Mouse (Mus musculus): Measurements from ENCODE around the gene Dyrk3. TPM values are rescaled to one million over a fixed set of nuclear protein-coding genes. Genes with fewer than 3 reads are reported as not detected.
A peak's percentile ranks its signal among the peaks of the same experiment; 100 is the strongest.

Gene Dyrk3
- polyA plus RNA-seq, 1 experiment from 2014 or later = 4.3 TPM

DNA sequence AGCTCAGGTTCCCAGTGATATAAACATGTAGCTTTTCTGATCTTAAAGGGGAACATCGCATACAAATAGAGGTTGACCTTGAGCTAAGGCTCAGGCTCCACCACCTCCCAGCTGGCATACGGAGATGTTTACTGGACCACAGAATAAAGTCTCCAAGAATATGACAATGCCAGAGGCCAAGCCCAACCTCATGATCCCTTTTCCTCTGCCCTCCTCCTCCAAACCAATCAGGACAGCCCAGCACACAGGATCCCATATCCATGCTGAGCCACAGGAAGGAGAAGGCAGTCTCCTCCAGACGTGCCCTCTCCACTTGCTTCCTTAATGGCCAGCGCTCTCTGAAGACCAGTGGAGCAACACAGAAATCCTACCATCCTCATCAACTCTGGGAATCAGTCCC lies 47.3 kb downstream of the Dyrk3 start:
- no peak overlapping the region; the same call in 1 of the 2 replicates for H3K27ac ChIP-seq (ENCODE audit: low read depth)
- DNase-seq = no peak
- H3K27me3 ChIP-seq (ENCODE audit: insufficient read depth, low read length) = no peaks in the 10 kb centered on the region
- peaks cover 64% of the 10 kb centered on the region for H3K4me1 ChIP-seq (ENCODE audit: insufficient read depth)
- no peak overlapping the region for H3K9ac ChIP-seq
- H3K36me3 ChIP-seq (ENCODE audit: insufficient read depth) = no peaks in the 10 kb centered on the region
- no peak overlapping the region for H3K4me3 ChIP-seq (ENCODE audit: low read depth, low read length)
- H3K4me2 ChIP-seq = no peak overlapping the region; the same call in 1 of the 2 replicates
- WGBS = 60% methylated on average over 4 of the region's 4 CpGs
- no peak for ATAC-seq (ENCODE audit: insufficient read depth)
- no peak for TF ChIP-seq CTCF (IDR thresholded peaks at IDR 0.05; ENCODE audit: low read depth)
- no peaks in the 10 kb centered on the region for H3K9me3 ChIP-seq (ENCODE audit: low read depth, low read length)

DNA sequence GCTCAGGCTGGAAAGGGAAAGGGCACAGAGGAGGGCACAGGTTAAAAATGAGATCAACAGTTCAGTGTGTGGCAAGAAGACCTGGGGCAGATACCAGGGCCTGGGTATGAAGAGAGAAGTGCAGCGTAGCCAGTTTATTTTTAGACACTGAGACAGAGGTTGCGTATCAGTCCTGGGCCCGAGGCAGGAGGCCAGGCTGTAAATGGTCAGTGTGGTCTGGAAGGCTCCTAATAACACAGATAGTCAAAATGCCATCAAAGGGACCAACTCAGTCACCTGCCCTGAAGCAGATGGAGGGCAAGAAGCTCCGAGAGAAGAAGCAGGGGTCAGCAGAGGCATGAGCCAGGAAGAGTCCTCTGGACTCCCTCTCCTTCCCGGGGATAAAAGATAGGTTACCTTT lies 47.9 kb downstream of the Dyrk3 start:
- no peak overlapping the region; the same call in 1 of the 2 replicates for H3K27ac ChIP-seq (ENCODE audit: low read depth)
- H3K9me3 ChIP-seq (ENCODE audit: low read depth, low read length) = no peaks in the 10 kb centered on the region
- H3K27me3 ChIP-seq (ENCODE audit: insufficient read depth, low read length) = no peaks in the 10 kb centered on the region
- 62% methylated on average over 5 of the region's 5 CpGs for WGBS
- H3K4me2 ChIP-seq = no peak overlapping the region
- no peak for DNase-seq
- H3K36me3 ChIP-seq (ENCODE audit: insufficient read depth) = no peaks in the 10 kb centered on the region
- H3K9ac ChIP-seq = 0 out of 2 replicates have a peak overlapping the region, but pooled peaks have one; percentile 11
- no peak for ATAC-seq (ENCODE audit: insufficient read depth)
- H3K4me1 ChIP-seq (ENCODE audit: insufficient read depth) = peaks cover 66% of the 10 kb centered on the region
- no peak for TF ChIP-seq CTCF (IDR thresholded peaks at IDR 0.05; ENCODE audit: low read depth)
- H3K4me3 ChIP-seq (ENCODE audit: low read depth, low read length) = no peak overlapping the region

DNA sequence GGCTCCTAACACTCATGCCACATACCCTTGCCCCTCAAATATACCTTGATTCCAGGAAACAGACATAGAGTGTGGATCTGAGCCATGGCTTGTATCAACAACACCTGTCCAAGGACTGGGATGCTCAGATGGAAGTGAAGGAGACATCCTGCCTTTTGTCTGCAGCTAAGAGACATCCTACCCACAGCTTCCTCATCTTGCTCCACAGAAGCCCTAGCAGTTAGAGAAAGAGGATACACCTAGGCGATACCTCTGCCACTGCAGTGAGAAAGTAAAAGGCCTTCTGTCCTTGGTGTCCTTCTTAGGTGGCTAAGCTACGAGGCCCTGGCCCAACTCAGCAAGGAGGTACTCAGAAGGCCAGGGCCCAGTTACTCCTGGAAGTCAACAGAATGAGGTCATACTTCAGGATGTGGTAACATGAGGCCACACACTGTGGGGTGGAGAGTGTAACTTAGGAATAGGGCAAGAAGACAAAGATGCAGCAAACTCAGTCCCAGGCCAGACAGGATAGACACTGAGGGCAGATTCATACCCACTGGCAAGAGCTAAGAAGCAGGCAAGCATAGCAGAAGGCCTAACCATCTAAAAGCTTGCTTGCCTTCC lies 48.5 kb downstream of the Dyrk3 start:
- no peak overlapping the region for H3K27ac ChIP-seq (ENCODE audit: low read depth)
- ATAC-seq (ENCODE audit: insufficient read depth) (no peak), DNase-seq (no peak)
- H3K4me1 ChIP-seq (ENCODE audit: insufficient read depth) = peaks cover 67% of the 10 kb centered on the region
- no peaks in the 10 kb centered on the region for H3K36me3 ChIP-seq (ENCODE audit: insufficient read depth)
- 56% methylated on average over 2 of the region's 2 CpGs for WGBS
- no peak overlapping the region for H3K4me3 ChIP-seq (ENCODE audit: low read depth, low read length)
- TF ChIP-seq CTCF (IDR thresholded peaks at IDR 0.05; ENCODE audit: low read depth) = no peak
- no peaks in the 10 kb centered on the region for H3K9me3 ChIP-seq (ENCODE audit: low read depth, low read length)
- 0 out of 2 replicates have a peak overlapping the region, but pooled peaks have one; percentile 11 for H3K9ac ChIP-seq
- no peaks in the 10 kb centered on the region for H3K27me3 ChIP-seq (ENCODE audit: insufficient read depth, low read length)
- no peak overlapping the region for H3K4me2 ChIP-seq

DNA sequence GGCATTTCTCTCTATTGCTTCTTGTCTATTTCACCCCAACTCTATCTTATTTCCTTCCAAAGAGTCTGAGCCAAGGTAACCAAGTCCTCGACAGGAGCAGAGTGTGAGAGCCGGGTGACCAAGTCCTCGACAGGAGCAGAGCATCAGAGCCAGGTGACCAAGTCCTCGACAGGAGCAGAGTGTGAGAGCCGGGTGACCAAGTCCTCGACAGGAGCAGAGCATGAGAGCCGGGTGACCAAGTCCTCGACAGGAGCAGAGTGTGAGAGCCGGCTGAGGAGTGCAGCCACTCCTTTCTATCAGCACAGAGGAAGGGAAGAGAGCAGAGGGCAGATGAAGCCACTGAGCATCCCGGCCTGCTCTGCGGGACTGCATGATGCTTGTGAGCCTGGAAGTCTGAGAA lies 49.6 kb downstream of the Dyrk3 start:
- Histone ChIP-seq H3K4me2 (peak overlapping the region; percentile 13; the same call in 1 of the 2 replicates), H3K36me3 (ENCODE audit: insufficient read depth) (no peaks in the 10 kb centered on the region), H3K27me3 (ENCODE audit: insufficient read depth, low read length) (no peaks in the 10 kb centered on the region), H3K9ac (no peak overlapping the region), H3K9me3 (ENCODE audit: low read depth, low read length) (no peaks in the 10 kb centered on the region), H3K4me1 (ENCODE audit: insufficient read depth) (peaks cover 71% of the 10 kb centered on the region), H3K4me3 (ENCODE audit: low read depth, low read length) (no peak overlapping the region), H3K27ac (ENCODE audit: low read depth) (peak overlapping the region; percentile 50; the same call in 1 of the 2 replicates)
- no peak for TF ChIP-seq CTCF (IDR thresholded peaks at IDR 0.05; ENCODE audit: low read depth)
- ATAC-seq (ENCODE audit: insufficient read depth) (no peak), DNase-seq (no peak)
- 33% methylated on average over 11 of the region's 11 CpGs for WGBS

DNA sequence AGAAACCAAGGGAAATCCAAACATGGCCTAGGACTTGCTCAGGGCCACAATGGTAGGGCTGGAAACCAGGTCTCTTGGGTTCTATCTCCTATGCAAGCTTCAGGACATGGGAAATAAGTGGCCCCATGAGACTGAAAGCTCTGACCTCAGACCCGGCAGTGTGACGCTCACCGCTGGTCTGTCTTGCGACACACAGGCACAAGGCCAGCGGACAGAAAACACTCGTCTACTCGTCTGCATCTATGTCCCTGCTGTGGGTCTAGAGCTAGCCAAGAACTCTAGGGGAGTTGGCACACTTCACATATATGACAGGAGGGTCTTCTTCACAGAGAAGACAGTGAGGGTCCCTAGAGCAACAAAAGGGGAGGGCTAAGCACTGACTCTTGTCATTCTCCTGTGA lies 51.2 kb downstream of the Dyrk3 start:
- peak; percentile 82 for DNase-seq
- no peak for TF ChIP-seq CTCF (IDR thresholded peaks at IDR 0.05; ENCODE audit: low read depth)
- H3K27me3 ChIP-seq (ENCODE audit: insufficient read depth, low read length) = no peaks in the 10 kb centered on the region
- peak overlapping the region; percentile 25 for H3K27ac ChIP-seq (ENCODE audit: low read depth)
- no peak overlapping the region for H3K9ac ChIP-seq
- H3K4me3 ChIP-seq (ENCODE audit: low read depth, low read length) = no peak overlapping the region
- H3K4me1 ChIP-seq (ENCODE audit: insufficient read depth) = peaks cover 78% of the 10 kb centered on the region
- no peaks in the 10 kb centered on the region for H3K9me3 ChIP-seq (ENCODE audit: low read depth, low read length)
- H3K36me3 ChIP-seq (ENCODE audit: insufficient read depth) = no peaks in the 10 kb centered on the region
- H3K4me2 ChIP-seq = peak overlapping the region; percentile 21; the same call in 1 of the 2 replicates
- 31% methylated on average over 7 of the region's 7 CpGs for WGBS
- peak; percentile 37; the same call in 1 of the 2 replicates for ATAC-seq (ENCODE audit: insufficient read depth)

DNA sequence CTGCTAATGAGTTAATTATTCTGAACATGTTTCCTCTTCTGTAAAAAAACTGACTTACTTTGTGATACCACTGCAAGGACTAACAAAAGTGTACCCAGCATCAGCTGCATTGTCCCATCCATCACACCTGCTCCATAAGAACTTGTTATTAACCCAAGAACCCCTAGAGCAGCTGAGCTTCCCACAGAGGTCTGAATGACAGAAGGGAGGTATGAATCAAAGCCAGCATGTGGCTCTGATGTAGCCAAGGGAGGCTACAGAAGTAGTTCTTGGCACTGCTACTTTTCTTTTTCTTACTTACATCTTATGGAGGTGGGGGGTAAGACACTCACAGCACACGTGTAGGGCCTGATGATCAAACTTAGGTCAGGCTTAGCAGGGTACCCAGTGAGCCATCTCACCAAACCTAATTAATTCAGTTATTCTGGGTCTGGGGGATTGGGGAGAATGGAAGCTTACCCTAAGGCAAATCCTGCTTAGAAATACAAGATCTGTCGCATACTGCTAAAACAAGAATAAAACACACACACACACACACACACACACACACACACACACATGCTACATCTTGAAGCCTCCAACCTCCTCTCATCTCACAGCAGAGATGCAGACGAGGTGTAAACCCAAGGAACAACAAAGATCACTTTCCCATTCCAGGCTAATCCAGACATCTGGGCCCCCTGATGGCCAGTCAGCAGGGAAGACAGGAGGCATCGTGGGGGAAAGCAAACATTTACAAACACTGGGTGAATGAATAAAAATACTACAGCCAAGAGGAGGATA lies 52.0 kb downstream of the Dyrk3 start:
- H3K9me3 ChIP-seq (ENCODE audit: low read depth, low read length) = no peaks in the 10 kb centered on the region
- H3K4me3 ChIP-seq (ENCODE audit: low read depth, low read length) = no peak overlapping the region
- 27% methylated on average over 4 of the region's 4 CpGs for WGBS
- peak overlapping the region; percentile 10; the same call in 1 of the 2 replicates for H3K4me2 ChIP-seq
- no peaks in the 10 kb centered on the region for H3K27me3 ChIP-seq (ENCODE audit: insufficient read depth, low read length)
- H3K4me1 ChIP-seq (ENCODE audit: insufficient read depth) = peaks cover 82% of the 10 kb centered on the region
- no peak for DNase-seq
- H3K9ac ChIP-seq = no peak overlapping the region
- ATAC-seq (ENCODE audit: insufficient read depth) = no peak
- TF ChIP-seq CTCF (IDR thresholded peaks at IDR 0.05; ENCODE audit: low read depth) = no peak
- H3K36me3 ChIP-seq (ENCODE audit: insufficient read depth) = no peaks in the 10 kb centered on the region
- H3K27ac ChIP-seq (ENCODE audit: low read depth) = peak overlapping the region; percentile 25

DNA sequence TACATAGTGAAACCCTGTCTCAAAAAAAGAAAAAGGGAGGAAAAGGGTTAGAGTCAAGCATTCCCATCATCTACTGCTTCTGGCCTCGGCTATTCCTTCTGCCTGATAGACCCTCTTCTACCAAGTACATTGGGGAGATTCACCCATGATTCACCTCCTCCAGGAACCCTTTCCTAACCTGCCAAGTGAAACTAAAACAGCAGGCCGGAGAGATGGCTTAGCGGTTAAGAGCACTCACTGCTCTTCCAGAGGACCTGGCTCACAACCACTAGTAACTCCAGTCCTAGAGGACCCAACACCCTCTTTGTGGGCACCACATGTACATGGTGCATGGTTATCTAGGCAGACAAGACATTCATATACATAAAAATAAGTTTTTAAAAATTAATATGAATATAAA lies 52.9 kb downstream of the Dyrk3 start:
- 53% methylated on average over 3 of the region's 3 CpGs for WGBS

More for the DNA sequence above, 52.9 kb downstream of the Dyrk3 start:
- H3K9me3 ChIP-seq (ENCODE audit: low read depth, low read length) = no peaks in the 10 kb centered on the region
- no peaks in the 10 kb centered on the region for H3K36me3 ChIP-seq (ENCODE audit: insufficient read depth)
- H3K4me1 ChIP-seq (ENCODE audit: insufficient read depth) = peaks cover 79% of the 10 kb centered on the region
- H3K27ac ChIP-seq (ENCODE audit: low read depth) = peak overlapping the region; percentile 94; the same call in 1 of the 2 replicates
- H3K4me2 ChIP-seq = no peak overlapping the region
- TF ChIP-seq CTCF (IDR thresholded peaks at IDR 0.05; ENCODE audit: low read depth) = no peak
- DNase-seq (no peak), ATAC-seq (ENCODE audit: insufficient read depth) (no peak)
- H3K4me3 ChIP-seq (ENCODE audit: low read depth, low read length) = no peak overlapping the region
- H3K9ac ChIP-seq = no peak overlapping the region
- H3K27me3 ChIP-seq (ENCODE audit: insufficient read depth, low read length) = no peaks in the 10 kb centered on the region
